Mouse (Mus musculus) kidney, adult 18-20 months (tissue): ENCODE measurements around the gene Med16.

Experiments used
- DNase-seq: peaks from one replicate; pipeline ENCODE4 v3.0.0; 2021

The Med16 gene

DNA sequence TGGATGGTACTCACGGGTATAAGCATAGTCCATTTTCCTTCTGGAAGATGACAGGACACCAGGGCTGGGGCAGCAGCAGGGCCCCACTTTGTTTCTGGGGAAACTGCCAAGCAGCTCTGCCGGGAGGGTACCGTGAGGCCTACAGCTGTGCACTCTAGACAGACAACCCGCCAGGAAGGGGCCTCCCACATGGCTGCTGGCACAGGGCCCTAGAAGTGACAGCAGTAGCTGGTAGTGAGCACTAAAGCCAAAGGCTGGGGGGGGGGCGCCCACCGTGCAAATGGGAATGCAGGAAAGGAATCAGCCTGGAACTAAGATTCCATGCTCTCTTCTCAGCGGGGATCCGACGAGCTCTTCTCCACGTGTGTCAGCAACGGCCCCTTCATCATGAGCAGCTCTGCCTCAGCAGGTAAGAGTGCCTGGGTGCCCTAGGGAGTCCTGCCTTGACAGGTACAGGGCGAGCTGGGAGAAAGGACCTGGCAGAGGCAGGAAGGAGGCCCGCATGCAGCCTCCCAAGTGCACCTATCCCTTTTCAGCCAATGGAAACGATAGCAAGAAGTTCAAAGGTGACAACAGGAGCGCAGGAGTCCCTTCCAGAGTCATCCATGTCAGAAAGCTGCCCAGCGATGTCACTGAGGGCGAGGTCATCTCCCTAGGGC is 50.2 kb downstream of the Med16 start:
- DNase-seq = peak; percentile 69

DNA sequence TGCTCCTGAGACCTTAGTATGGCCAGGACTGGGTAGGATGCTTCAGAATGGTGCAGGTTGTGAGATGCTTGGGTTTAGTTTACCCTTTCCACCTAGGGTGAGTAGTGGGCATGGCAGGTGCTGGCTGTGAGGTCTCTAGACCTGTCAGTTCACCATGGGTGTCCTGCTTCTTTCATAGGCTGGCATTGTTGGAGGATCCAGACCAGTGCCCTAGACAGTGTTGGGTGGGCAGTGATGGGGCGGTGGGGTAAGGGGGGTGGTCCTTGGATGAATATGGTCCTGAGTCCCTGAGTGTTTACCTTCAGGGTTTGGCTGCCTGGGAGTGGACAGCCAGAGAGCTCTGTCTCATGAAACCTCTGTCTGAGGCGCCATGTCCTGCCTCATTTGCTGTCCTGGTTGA is 50.8 kb downstream of the Med16 start:
- DNase-seq = no peak

DNA sequence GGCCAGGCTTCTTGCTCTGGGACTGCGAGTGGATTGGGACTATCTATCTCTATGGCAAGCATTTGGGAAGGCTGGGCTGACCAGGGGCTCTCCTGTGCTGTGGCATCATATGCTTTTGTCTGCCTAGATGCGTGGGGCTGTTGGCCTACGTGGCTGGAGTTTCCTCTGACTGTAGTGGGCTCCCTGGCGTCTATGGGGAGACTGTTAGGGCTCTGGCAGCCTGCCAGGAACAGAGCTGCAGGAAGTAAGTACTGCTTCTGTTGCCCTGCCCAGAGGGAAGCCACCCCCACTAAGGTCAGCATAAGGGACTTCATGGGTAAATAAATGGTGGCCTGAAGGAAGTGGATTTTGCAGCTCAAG is 51.3 kb downstream of the Med16 start:
- DNase-seq = peak; percentile 79

DNA sequence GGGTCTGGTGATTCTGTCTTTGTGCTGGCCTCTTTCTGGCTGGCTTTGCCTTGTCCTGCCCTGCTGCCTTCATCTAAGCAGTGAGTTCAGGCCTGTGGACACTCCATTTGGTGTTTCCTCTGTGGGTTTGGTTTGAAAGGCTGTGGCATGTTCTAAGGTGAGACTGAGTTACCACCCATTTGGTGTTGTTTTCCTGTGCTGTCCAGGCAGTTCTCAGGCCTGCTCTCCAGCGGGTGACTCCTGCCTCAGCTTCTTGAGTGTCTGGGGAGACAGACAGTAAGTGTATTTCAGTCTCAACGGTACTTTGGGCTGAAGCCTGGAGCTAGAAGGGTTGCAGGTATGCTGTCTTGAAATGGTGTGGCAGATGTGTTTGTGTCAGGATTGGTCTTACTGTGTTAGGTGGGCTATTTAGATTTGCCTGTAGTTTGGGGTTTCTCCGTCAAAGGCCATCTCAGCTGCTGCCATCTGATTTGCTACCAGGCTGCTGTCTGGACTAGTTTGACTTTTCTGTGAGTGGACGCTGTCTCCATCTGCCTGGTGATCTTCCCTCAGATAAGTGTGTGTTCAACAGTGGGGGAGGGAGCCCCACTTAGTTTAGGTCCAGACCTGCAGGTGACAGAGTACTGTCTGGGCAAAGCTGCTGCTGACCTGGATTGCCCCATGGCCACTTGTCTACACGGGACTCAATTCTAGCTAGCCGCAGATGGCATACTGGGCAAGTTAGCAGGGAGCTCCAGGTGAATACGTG is 51.8 kb downstream of the Med16 start:
- no peak for DNase-seq

DNA sequence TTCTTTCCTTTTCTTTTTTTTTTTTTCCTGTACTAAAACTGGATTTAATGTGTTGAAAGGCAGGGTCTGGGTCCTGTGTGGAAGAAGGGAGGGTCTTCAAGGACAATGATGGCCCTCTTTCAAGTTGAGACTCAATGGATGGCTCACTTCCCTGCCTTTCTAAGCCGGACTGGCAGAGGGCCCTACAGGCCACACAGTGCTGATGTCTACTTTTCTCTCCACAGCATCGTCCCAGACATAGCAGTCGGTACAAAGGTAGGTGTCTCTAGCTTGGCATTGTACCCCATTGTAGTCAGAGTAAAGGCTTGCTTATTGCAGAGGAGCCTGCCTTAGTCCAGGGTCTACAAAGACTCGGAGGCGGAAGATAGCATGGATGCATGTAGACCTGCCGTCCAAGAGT is 52.4 kb downstream of the Med16 start:
- DNase-seq = no peak

DNA sequence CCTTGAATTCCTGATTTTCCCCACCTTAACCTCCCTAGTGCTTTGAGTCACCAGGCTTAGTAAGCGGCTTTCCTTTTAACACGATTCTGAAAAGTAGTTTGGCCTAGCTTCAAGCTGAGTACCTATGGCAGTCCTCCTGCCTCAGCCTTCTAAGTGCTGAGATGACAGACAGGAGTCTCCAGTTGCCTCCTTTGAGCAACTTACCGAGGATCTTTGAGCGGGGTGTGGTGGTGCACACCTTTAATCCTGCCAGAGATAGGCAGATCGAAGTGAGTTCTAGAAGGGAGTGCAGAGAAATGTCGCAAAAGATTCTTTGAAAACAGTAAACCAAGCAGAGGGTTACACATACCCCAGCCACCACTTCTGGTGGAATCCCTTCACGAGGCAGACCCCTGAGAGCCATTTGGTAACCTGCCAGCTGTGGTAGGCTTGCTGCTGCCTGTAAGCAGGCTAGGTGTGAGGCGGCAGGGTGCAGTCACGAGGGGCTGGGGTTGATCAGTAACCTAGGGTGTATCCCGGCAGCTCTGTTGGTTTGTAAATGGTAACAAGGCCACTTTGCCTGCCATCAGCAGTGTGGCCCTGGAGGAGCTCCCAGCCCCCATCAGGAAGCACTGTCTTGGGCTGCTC is 53.1 kb downstream of the Med16 start:
- peak; percentile 90 for DNase-seq

DNA sequence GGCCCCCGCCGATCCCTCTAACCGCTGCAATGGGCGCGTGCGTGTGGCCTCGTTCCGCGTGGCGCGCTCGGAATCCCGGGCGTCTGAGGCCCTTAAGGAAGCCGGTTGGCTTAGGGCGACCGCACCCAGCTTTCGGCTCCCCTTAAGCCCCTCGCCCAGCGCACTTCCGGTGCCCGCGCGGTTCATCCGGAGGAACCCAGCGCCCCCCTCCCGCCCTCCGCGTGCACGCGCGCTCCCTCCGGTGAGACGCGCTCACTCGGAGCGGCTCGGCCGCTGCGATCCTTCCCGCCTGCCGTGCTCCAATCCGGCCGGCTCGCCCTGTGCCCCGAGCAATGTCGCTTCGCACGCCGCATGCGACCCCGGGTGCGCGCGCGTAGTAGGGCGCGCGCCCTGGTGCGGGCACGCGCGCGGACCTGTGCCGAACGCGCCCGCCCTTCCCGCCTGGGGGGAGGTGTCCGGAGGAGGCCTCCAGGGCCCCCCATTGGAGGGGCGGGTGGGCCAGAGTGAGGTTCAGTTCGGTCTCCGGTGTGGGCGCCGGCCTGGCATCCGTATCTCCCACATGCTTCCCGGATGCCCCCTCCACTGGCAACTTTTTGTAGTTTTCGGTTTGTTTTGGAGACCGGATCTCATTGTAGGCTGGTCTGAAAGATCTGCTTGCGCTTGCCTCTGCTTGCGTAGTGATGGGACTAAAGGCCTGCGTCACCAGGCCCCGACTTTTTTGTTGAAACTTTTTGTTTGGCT is 53.8 kb downstream of the Med16 start:
- DNase-seq = peak; percentile 80

DNA sequence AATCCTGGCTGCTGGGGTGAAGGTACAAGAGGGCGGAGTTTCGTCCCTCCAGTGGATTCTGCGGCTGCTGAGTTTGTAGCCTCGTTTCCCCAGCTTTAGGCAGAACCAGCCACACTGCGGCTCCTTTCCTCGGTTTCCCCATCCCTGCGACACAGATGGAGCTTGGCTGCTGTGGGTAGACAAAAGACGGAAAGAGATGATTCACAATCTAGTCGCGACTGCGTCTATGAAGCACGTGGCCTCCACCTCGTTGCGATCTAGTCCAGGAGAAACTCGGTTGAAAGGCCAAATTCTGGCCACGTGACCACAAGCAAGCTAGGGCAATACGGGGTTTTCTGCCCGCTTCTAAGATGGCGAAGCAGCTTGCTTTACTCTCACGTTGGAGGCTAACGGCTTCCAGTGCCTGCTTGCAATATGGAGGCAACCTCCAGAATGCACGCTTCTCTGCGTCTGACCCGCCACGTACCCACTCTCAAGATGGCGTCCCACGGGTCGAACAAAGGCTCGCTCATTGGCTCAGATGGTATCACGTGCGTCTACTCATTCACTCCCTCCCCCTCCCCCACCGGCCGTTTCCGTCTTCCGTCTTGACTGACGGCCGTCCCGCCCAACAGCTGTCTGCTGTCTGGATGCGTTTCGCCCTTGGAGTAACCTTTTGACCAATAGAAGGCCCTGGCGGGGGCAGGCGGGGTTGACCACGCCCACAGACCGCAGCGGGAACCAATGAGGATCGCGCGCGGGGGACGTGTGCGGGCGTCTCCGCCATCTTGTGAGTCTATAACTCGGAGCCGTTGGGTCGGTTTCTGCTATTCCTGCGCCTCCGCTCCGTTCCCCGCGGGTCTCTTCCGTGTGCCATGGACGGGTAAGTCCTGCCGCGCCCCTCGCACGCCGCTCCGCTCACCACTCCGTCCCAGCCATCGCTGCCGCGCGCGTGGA is 54.6 kb downstream of the Med16 start, which contains the start of gene Ptbp1:
Gene Ptbp1 (plus strand): TSS at position 568 of the 936 bp plus-strand sequence.
- DNase-seq = peak; percentile 99

DNA sequence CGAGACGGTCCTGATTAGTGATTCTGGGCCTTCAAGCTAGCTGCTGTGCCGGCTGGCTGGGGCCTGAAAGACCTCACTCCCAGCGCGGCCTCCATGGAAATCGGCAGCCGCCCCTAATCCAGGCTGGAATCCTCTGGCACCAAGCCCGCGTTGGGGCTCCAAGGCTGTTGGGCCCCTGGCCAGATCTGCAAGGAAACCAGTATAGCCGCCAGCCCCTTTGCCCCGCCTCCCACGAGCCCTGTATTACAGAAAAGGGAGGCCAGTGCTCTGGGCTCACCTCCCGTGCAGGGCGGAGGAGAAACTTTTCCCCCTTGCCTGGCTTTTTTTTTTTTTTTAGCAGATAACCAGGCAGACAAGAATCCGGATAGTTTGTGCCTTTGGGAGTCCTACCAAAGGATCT is 55.3 kb downstream of the Med16 start:
- DNase-seq = peak; percentile 97

DNA sequence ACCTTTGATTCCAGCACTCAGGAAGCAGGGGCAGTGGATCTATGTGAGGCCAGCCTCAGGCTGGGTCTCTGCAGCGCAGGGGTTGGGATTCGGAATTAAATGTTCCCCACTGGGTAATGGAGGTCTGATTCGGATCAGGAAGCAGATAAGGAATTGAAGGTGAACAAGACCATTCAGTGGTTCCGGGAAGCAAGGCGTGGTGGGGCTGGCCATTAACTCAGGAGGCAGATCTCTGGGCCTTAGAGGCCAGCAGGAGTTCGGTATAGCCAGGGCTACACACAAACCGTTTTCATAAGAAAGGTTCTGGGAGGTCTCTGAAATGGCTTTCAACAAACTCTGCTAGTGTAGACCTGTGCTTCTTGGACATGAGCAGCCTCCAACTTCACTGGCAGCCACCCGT is 55.9 kb downstream of the Med16 start:
- DNase-seq = no peak

DNA sequence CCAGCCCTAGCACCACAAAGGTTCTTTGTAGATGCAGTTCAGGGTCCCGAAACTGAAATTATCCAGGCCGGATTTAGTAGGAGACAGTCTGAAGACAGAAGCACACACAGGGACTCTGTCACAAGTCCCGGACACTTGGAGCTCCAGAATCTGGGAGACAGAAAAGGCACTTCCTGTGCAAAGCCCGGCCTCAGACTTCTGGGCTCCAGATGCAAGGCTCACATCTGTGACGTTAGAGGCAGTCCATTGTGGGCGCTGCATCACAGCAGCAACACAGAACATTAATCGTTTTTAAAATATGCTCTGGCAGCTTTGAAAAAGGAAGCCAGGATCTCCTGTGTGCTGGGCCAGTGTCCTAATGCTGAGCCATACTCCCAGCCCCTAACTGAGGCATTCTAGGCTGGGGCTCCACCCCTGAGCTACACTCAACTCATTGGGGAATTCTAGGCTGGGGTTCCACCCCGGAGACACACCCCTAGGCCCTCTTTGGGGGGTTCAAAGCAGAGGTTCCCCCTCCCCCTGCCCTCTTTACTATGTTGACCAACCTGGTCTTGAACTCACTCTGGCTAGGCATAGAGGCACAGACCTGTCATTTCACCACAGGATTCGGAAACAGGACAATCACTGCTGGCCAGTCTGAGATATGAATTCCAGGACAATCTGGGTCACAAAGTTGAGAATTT is 56.5 kb downstream of the Med16 start:
- peak; percentile 59 for DNase-seq

DNA sequence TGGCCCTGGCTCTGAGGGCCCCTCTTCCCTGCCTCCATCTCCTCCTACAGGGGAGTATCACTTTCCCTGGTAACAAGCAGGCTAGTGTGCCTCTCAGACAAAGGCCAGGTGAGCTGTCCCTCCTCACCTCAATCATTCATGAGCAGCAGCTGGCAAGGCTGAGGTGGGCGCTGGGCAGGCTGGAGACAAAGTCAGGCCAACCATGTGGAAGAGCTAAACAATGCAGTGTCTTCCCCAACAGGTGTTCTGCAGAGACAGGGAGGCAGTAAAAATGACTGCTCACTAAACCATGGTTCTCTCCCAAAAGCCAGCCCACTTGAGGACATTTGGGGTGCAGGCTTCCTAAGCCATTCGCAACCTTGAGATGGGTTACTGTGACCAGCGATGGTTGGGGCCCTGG is 57.1 kb downstream of the Med16 start:
- DNase-seq = no peak

DNA sequence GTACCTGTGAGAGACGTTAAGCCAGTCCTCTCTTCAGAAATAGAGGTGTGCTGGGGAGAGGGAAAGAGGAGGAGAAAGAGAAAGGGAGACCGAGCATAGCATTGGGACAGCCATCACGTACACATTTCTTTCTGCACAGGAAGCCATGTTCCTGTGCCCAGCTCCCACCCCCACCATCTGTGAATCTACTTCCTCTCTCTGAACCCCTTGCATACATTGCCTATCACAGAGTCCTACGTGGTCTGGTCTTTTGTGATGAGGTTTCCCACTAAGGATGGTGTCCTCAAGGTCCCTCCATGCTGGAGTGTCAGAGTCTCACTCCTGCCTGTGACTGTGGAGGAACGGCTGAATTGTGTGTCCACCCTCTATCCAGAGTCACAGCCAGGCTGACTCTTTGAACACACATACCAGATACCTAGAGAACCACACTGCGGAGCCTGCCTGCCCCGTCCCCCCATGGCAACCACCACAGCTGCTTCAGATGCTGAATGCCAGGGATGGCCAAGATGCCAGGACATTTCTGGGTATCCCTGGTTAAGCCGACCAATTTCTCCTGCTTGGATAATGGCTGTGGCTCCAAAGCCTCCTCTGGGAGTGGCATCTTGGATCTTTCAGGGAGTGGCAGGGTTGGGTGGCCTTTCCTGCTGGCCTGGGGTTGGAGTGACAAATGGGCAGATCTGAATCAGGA is 58.6 kb downstream of the Med16 start:
- DNase-seq = no peak

DNA sequence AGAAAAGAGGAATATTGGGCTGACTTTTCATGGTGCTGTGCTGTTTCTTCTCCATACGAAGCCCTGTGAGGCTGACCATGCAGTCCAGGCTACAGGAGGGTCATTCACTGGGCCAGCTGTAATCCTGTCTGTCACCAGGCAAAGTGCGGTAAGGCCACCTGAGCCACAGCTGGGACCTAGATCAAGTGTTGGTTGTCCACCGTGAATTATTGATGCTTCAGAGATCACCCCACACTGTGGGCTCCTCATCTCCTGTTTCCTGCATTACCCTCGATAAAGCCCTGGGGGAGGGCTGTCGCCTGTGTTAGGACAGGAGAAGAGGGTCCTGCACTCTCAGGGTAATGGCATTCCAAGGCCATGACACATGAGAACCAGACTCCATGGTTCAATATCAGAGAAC is 62.2 kb downstream of the Med16 start:
- no peak for DNase-seq
